Comparison of ENCODE assay signal across 19 mouse cellular contexts in genomic region chr7:80654393-80654792, GRCm38 (mm10). TPM values are rescaled to one million over a fixed set of nuclear protein-coding genes. Genes with fewer than 3 reads are reported as not detected.
DNase-seq lines count a peak whose midpoint lies in the region; ATAC-seq and TF ChIP-seq lines count a peak whose summit lies in the region.
"Had no signal": no experiment of that assay in that cellular context is flagged by ENCODE, and none has a peak within 500 bp of the region (broad histone marks: within the 10 kb centered on the region; RNA-seq: fewer than 3 reads in every experiment).

No protein-coding gene starts in this region.

- DNase-seq in cerebellum, adult 9-11 months: peak; percentile 29
- no peak for DNase-seq in cerebellum, postnatal 4 days (ENCODE audit: low spot score in 2 of 2)
- DNase-seq in hindbrain, embryonic 10.5 days (ENCODE audit: low spot score): no peak
- no peak for DNase-seq in testis, postnatal 10 days (ENCODE audit: low spot score)
- no peak for DNase-seq in B cell, adult 2 months
- DNase-seq: cerebellum, adult 8-10 months; embryo, embryonic 11 days; gastrocnemius, postnatal 36 days; kidney, adult 8-10 months; kidney, postnatal 4 days; layer of hippocampus, postnatal 36 days; lung, adult 18-20 months; retina, postnatal 1 day had no signal

- no peak for TF ChIP-seq POLR2A in testis, adult 2 months (IDR thresholded peaks at IDR 0.05; ENCODE audit: control insufficient read depth, low read depth, low read length)

- ATAC-seq in hindbrain, embryonic 13.5 days (ENCODE audit: low FRiP score): no peak
- no peak for ATAC-seq in CD4-positive, CD25-positive, alpha-beta regulatory T cell, adult 4 months
- ATAC-seq: hindbrain, postnatal 0 days had no signal

- H3K27me3 ChIP-seq in hindbrain, embryonic 10.5 days (ENCODE audit: insufficient read depth, poor library complexity, severe bottlenecking): no peaks in the 10 kb centered on the region
- H3K27me3 ChIP-seq in hindbrain, embryonic 13.5 days: no peaks in the 10 kb centered on the region
- no peaks in the 10 kb centered on the region for H3K27me3 ChIP-seq in testis, adult 2 months (ENCODE audit: control insufficient read depth, insufficient read depth, low read length)
- H3K27me3 ChIP-seq: megakaryocyte, embryonic 14.5 days had no signal

- 86% methylated on average over 7 of the region's 7 CpGs for whole genome bisulfite sequencing in hindbrain, embryonic 10.5 days
- 88% methylated on average over 7 of the region's 7 CpGs for WGBS in hindbrain, embryonic 13.5 days

- H3K4me2 ChIP-seq in hindbrain, embryonic 13.5 days: no peak overlapping the region

- no peaks in the 10 kb centered on the region for H3K36me3 ChIP-seq in hindbrain, embryonic 10.5 days
- H3K36me3 ChIP-seq in hindbrain, embryonic 13.5 days: no peaks in the 10 kb centered on the region
- H3K36me3 ChIP-seq in testis, adult 2 months (ENCODE audit: control insufficient read depth, insufficient read depth, low read length): no peaks in the 10 kb centered on the region
- H3K36me3 ChIP-seq: limb, embryonic 10.5 days had no signal

- no peak overlapping the region for H3K9ac ChIP-seq in hindbrain, embryonic 13.5 days

- 0 out of 2 replicates have a peak overlapping the region, but pooled peaks have one; percentile 12 for H3K27ac ChIP-seq in hindbrain, embryonic 10.5 days
- H3K27ac ChIP-seq in hindbrain, embryonic 13.5 days: no peak overlapping the region
- peak overlapping the region; percentile 23; the same call in 1 of the 2 replicates for H3K27ac ChIP-seq in testis, adult 2 months (ENCODE audit: control insufficient read depth, insufficient read depth, low read depth, low read length)
- H3K27ac ChIP-seq: limb, embryonic 10.5 days had no signal

- H3K4me3 ChIP-seq in hindbrain, embryonic 10.5 days: no peak overlapping the region
- no peak overlapping the region for H3K4me3 ChIP-seq in hindbrain, embryonic 13.5 days
- H3K4me3 ChIP-seq in testis, adult 2 months (ENCODE audit: control insufficient read depth, low read depth, low read length): no peak overlapping the region
- H3K4me3 ChIP-seq: limb, embryonic 10.5 days; megakaryocyte, embryonic 14.5 days had no signal

- H3K9me3 ChIP-seq in hindbrain, embryonic 10.5 days: no peaks in the 10 kb centered on the region
- H3K9me3 ChIP-seq in hindbrain, embryonic 13.5 days: no peaks in the 10 kb centered on the region
- H3K9me3 ChIP-seq: limb, embryonic 10.5 days; megakaryocyte, embryonic 14.5 days had no signal

- peaks cover 36% of the 10 kb centered on the region for H3K4me1 ChIP-seq in hindbrain, embryonic 10.5 days (replicated peaks)
- peaks cover 54% of the 10 kb centered on the region for H3K4me1 ChIP-seq in hindbrain, embryonic 13.5 days (replicated peaks)
- peaks cover 3% of the 10 kb centered on the region; the same call in 1 of the 2 replicates for H3K4me1 ChIP-seq in testis, adult 2 months (ENCODE audit: control insufficient read depth, insufficient read depth, low read length)

- TF ChIP-seq CTCF in testis, adult 2 months (IDR thresholded peaks at IDR 0.05; ENCODE audit: control insufficient read depth, insufficient read depth, insufficient replicate concordance, low read depth, low read length): no peak

RNA-seq across cellular contexts. Expression of gene Crtc3, which starts 34.3 kb away (rescaled TPM):
- 8.1 and 10.1 TPM in 2 replicates for polyA plus RNA-seq in hindbrain, embryonic 10.5 days (2016; fragmentation: Nextera tagmentation; extraction: Ambion mirVana)
- 14.3 and 16.5 TPM in 2 replicates for polyA plus RNA-seq in hindbrain, embryonic 13.5 days (2015; fragmentation: Nextera tagmentation; extraction: Ambion mirVana)
- polyA plus RNA-seq in testis, adult 2 months (2012; rRNA removed): 7.7 and 8.8 TPM in 2 replicates
- 10 to 100 TPM; 17.1 to 21.3 TPM for polyA plus RNA-seq in CD4-positive, CD25-positive, alpha-beta regulatory T cell, adult 4 months (2017; shearing (Covaris generic))
